Mouse (Mus musculus): ENCODE measurements around the gene Cnbp. TPM values are rescaled to one million over a fixed set of nuclear protein-coding genes. Genes with fewer than 3 reads are reported as not detected.

Gene Cnbp
- total RNA-seq (2021), result 100 to 1,000 TPM; 219 to 224 TPM

- intact Hi-C loops (cut with DNase I), result no loop called here
- peak; percentile 98 for DNase-seq
Observed at GRCm38 (mm10) chr6:87850900-87851614, at the start of gene Cnbp. Cnbp (minus strand) TSS chr6:87851106.

DNA sequence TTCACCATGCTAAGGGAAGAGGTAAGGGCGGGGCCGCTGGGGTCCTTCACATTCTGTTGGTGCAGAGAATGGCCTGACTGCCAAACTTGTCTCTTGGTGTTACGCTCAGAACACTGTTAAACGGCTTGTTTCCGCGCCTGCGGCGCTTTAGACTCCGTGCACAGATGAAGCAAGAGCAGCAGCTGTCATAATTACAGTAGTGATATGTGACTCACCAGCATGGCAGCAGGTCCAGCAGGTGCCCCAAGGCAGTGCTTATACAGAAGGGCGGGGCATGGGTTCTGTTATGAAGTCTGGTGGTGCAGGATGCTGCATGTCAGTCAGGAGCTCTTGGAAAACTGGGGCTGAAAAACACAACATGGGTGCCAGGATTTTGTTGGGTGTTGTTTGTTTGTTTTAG, 47.1 kb upstream of the Cnbp start:
- DNase-seq, result no peak
- intact Hi-C loops (cut with DNase I), result no loop called here

- DNase-seq, result peak; percentile 77
- intact Hi-C loops (cut with DNase I), result no loop called here
Observed at GRCm38 (mm10) chr6:87893931-87894330, 43.0 kb upstream of the Cnbp start.

DNA sequence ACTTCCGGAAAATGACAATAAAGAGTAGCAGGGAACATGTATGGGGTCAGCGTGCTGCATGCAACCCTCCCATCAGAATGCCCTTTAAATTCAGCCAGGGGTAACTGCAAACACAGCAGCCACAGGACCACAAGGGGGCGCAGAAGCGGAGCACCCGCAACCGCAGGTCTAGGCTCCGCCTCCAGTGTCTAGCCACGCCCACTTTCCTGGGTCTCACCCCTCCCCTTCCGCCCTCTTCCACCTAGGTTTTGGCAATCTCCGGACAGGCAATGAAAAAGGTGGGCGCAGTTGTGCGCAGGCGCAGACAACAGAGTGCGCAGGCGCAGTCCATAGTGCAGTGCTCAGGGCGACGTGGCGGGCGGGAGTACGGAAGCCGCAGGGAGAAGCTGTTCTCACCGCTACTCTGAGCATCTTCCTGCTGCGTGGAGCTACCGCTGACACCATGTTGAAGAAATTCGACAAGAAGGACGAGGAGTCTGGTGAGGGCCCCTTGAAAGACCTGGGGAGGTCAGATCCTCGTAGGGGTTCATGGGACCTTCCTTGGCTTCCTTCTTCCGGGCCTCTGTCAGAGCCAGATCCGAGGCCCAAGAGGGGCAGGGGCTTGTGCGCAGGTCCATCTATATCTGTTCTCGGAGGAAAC, 36.8 kb upstream of the Cnbp start, which contains the start of gene Copg1:
Gene Copg1 (plus strand): TSS at position 221 of the 640 bp plus-strand sequence.
- DNase-seq, result peak; percentile 100
- intact Hi-C loops (cut with DNase I), result no loop called here

DNA sequence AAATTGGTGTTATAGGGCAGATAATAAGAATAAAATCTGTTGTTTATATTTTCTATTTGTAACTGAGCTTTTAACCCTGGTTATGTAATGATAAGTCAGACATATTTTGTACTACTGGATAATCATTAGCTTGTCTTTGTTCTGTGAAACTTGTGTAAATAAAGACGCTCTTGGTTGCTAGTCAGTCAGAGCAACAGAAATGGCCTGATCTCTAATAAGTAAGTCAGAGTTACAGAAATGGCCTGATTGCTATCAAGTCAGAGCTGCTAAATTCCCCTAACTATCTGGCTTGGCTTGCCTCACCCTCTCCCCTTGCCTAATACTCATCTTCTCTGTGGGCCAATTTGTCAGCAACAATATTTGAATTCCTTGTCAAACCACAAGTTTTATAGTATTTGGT, 35.8 kb upstream of the Cnbp start:
- intact Hi-C loops (cut with DNase I), result no loop called here
- DNase-seq, result no peak

DNA sequence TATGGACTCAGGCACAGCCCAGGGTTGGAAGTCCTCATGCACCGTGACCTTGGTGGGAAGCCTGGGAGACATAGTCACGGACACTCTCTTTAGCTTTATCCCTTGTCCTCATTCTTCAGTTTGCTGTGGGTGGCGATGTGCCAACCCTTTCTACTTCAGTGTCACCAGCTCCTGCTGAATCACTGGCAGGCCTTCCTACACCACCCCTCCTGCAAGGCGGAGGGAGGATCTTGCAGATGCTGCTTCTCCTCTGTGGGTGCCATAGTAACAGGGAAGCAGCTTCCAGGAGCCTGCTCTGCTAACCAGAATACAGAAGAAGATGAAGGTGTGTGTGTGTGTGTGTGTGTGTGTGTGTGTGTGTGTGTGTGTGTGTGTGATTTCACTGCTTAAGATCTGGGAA, 31.9 kb upstream of the Cnbp start:
- intact Hi-C loops (cut with DNase I), result no loop called here

DNA sequence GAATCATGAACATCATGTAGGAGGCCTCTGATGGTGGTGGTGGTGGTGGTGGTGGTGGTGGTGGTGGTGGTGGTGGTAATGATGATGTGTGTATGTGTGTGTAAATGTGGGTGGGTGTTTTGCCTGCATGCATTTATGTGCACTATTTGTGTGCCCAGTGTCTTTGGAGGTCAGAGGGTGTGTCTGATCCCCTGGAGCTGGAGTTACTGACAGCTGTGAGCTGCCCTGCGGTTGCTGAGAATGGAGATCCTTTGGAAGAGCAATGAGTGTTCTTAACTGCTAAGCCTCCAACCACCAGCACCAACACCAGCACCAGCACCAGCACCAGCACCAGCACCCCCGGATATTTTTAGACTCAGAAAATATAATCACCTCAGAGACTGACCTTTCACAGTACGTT, 31.3 kb upstream of the Cnbp start:
- no peak for DNase-seq
- intact Hi-C loops (cut with DNase I), result no loop called here

More for the DNA sequence above, 31.9 kb upstream of the Cnbp start:
- DNase-seq, result peak; percentile 63

GRCm38 (mm10) chr6:87879628-87880027, 28.7 kb upstream of the Cnbp start:
- no peak for DNase-seq
- intact Hi-C loops (cut with DNase I), result no loop called here

DNA sequence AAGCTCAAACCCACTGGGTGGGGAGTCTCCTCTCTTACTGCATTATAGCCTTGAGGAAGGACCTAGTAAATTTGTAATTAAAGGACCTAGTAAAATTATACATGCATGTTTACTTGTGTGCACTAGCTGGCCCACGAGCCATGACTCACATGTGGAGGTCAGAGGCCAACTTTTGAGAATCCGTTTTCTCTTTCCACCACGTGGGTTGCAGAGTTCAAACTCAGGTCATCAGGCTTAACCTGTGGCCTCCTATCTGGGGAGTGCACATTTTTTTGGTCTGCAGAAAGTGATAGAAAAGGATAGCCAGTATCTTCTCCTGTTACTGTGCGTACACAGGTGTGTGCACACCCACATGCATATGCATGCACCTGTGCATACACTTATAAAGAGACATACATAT, 28.1 kb upstream of the Cnbp start:
- intact Hi-C loops (cut with DNase I), result no loop called here
- no peak for DNase-seq

GRCm38 (mm10) chr6:87876068-87876643, 25.2 kb upstream of the Cnbp start:
- DNase-seq, result no peak
- intact Hi-C loops (cut with DNase I), result no loop called here

DNA sequence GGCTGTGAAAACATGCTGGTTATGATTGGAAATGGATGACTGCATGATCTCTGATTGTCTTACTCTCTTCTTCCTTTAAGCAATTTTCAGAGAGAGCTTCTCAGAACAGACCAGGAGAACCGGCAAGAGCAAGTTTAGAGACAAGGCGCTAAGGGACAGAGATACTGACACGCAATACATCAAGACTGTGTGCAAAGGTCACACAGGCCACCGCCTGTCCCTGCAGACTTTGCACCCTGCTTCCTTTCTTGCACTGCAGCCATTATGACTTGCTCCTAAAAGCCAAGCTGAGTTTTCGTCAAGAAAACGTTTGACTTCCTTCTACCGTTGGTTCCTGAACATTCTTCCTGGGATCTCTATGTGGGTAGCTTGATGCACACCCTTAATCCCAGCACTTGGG, 24.7 kb upstream of the Cnbp start:
- intact Hi-C loops (cut with DNase I), result no loop called here

DNA sequence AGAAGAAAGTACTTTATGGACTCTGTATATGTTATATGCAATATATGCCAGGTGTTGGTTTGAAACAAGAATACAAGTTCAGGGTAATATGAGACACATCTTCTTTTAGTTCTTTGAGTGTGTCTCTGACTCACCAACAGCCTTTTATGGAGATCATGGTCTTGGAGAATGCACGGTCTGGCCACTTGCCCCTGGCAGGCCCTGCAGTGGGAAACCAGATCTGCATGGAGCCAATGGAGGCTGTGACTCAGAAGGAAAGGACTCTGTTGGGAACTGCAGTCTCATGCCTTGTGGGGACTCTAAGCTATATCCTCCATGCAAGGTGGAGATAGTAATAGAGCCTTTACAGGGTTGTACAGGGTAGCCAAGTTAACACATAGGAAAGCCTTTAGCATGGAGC, 24.2 kb upstream of the Cnbp start:
- DNase-seq, result no peak
- intact Hi-C loops (cut with DNase I), result no loop called here

More for the DNA sequence above, 24.7 kb upstream of the Cnbp start:
- DNase-seq, result no peak

- intact Hi-C loops (cut with DNase I), result no loop called here
Observed at GRCm38 (mm10) chr6:87873963-87874362, 23.1 kb upstream of the Cnbp start.

DNA sequence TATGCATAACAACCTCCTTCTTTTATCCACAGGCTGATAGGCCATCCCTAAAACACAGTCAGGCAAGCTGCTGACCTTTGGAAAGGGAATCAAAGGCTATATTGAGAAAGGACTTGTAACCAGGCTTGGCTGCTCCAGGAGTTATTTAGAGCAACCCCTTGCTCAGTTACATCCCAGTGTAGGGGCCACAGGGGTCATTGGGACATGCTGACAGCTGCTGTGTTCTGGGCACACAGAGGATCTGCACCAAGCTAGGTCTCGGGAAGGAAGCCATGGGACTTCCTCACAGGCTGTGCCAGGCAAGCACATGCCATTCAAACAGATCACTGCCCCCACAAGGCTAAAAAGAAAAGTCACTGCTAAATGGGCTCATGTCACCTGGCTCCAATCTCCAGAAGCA, 22.2 kb upstream of the Cnbp start:
- DNase-seq, result no peak
- intact Hi-C loops (cut with DNase I), result no loop called here

More at GRCm38 (mm10) chr6:87873963-87874362, 23.1 kb upstream of the Cnbp start:
- no peak for DNase-seq

- DNase-seq, result no peak
- intact Hi-C loops (cut with DNase I), result no loop called here
Observed at GRCm38 (mm10) chr6:87871240-87871639, 20.3 kb upstream of the Cnbp start.

DNA sequence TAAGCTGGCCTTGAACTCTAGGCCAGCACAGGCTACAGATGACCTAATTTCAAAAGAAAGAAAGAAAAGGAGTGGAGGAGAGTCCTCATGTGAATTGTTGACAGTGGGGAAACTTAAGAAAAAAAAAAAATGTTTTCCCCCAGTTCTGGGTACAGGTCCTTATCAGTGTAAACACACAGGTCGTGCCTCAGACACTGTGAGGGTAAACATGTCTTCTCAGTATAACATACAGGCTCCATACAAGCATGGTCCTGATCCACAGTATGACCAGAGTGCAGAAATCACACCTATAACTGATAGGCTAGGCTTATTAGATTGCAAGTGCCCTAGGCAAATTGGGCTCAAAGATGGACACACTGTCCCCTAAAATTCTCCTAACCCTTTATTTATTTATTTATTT, 19.5 kb upstream of the Cnbp start:
- intact Hi-C loops (cut with DNase I), result no loop called here
- no peak for DNase-seq

DNA sequence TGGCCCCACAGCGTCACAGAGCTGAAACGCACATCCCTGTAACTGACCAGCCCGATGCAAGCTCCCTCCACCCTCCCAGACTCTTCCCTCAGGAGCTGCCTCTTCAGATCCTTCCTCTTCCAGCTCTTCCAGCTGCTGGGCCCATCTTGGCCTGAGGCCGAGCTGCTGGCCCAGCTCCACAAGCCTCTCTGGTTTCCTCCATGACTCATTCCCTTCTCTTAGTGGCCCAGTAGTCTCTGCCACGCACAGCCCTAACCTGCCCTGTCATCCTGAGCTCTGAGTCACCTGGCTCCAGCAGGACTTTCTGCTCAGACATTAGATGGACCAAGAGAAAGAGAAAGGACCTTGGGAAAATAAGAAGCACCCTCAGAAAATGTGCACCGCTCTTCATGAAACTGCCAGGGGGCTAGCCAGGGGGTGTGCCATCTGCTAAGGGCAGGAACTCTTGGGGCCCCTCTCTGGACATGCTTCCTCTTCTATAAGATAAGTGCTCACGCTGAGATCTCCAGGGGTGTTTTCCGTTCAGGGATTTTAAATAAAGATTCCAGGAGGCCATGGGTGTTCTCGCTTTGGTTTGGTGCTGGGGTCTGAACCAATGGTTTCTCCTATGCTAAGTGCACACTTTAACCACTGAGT, 18.1 kb upstream of the Cnbp start:
- peak; percentile 51 for DNase-seq
- intact Hi-C loops (cut with DNase I), result no loop called here

GRCm38 (mm10) chr6:87867256-87867655, 16.4 kb upstream of the Cnbp start:
- DNase-seq, result no peak
- intact Hi-C loops (cut with DNase I), result no loop called here

DNA sequence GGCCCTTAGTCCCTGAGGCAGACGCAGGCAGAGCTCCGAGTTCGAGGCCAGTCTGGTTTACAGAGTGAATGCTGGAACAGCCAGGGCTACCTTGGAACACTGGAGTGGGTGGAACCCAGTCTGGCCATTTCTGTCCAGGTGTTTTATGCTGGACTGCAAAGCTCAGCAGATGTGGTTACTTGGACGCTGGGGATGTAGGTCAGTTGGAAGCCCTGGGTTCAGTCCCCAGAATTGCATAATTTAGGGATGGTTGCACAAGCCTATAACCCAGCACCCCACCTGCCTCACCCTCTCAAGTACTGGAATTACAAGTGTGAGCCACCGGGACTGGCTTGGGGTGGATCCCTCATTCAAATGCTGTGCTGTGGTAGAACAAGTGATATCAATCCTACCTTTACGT, 15.3 kb upstream of the Cnbp start:
- DNase-seq, result no peak
- intact Hi-C loops (cut with DNase I), result no loop called here

GRCm38 (mm10) chr6:87857071-87857470, 6.2 kb upstream of the Cnbp start:
- DNase-seq, result no peak
- intact Hi-C loops (cut with DNase I), result no loop called here

- intact Hi-C loops (cut with DNase I), result no loop called here
Observed at GRCm38 (mm10) chr6:87853446-87853845, 2.5 kb upstream of the Cnbp start.

GRCm38 (mm10) chr6:87851871-87852270, 965 bp upstream of the Cnbp start:
- intact Hi-C loops (cut with DNase I), result no loop called here
- no peak for DNase-seq

More at GRCm38 (mm10) chr6:87853446-87853845, 2.5 kb upstream of the Cnbp start:
- DNase-seq, result no peak

Data from left cerebral cortex, postnatal 4 days (tissue).